Mouse (Mus musculus): ENCODE measurements around the gene Synrg. TPM values are rescaled to one million over a fixed set of nuclear protein-coding genes. Genes with fewer than 3 reads are reported as not detected.

Gene Synrg
- polyA plus RNA-seq, 1 experiment from 2014 or later, result 11.6 TPM

- Histone ChIP-seq H3K4me1 (ENCODE audit: control insufficient read depth, insufficient read depth, low read length) (no peaks in the 10 kb centered on the region), H3K9ac (ENCODE audit: low read depth, low read length) (no peak overlapping the region), H3K9me3 (ENCODE audit: control insufficient read depth, low read length) (no peaks in the 10 kb centered on the region), H3K27ac (ENCODE audit: low read depth, low read length) (peak overlapping the region; percentile 24; the same call in 1 of the 2 replicates), H3K4me2 (replicated peaks; ENCODE audit: low read depth, low read length) (no peak overlapping the region), H3K4me3 (ENCODE audit: low read length) (no peak overlapping the region), H3K36me3 (ENCODE audit: control insufficient read depth, insufficient read depth, low read length) (peaks cover 34% of the 10 kb centered on the region), H3K27me3 (ENCODE audit: control insufficient read depth, insufficient read depth, low read length) (no peaks in the 10 kb centered on the region)
- 47% methylated on average over 13 of the region's 13 CpGs for WGBS
- ATAC-seq (ENCODE audit: low FRiP score, low TSS enrichment), result peak; percentile 71; the same call in 1 of the 2 replicates
These were observed 12.2 kb downstream of the Synrg start for GRCm38 (mm10) chr11:83976236-83976977.

GRCm38 (mm10) chr11:83977810-83978209 lies 13.6 kb downstream of the Synrg start:
- Histone ChIP-seq H3K4me1 (ENCODE audit: control insufficient read depth, insufficient read depth, low read length) (no peaks in the 10 kb centered on the region), H3K4me3 (ENCODE audit: low read length) (no peak overlapping the region), H3K4me2 (replicated peaks; ENCODE audit: low read depth, low read length) (no peak overlapping the region), H3K36me3 (ENCODE audit: control insufficient read depth, insufficient read depth, low read length) (peaks cover 41% of the 10 kb centered on the region), H3K9ac (ENCODE audit: low read depth, low read length) (no peak overlapping the region), H3K9me3 (ENCODE audit: control insufficient read depth, low read length) (no peaks in the 10 kb centered on the region), H3K27me3 (ENCODE audit: control insufficient read depth, insufficient read depth, low read length) (no peaks in the 10 kb centered on the region), H3K27ac (ENCODE audit: low read depth, low read length) (no peak overlapping the region)
- 86% methylated on average over 2 of the region's 2 CpGs for WGBS
- no peak for ATAC-seq (ENCODE audit: low FRiP score, low TSS enrichment)

DNA sequence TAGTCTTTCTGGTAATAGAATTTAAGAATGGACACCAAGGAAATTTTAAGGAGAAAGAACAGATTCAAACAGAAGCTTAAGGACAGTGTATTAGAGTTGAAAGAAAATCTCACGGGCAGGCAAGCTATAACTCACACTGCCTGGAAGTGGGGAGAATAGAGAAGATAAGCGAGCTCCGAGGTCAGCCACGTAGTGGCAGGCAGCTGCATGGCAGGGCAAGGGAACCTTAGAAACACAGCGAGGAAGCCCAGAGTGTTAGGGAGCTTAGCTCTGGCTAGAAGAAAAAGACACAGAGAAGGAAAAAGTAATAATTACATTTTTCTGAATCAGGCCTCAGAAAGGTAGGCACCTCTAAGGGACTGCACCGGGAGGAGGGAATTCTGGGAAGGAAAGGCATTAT lies 15.8 kb downstream of the Synrg start:
- H3K4me3 ChIP-seq (ENCODE audit: low read length), result no peak overlapping the region
- peaks cover 40% of the 10 kb centered on the region for H3K36me3 ChIP-seq (ENCODE audit: control insufficient read depth, insufficient read depth, low read length)
- H3K4me2 ChIP-seq (replicated peaks; ENCODE audit: low read depth, low read length), result no peak overlapping the region
- WGBS, result 83% methylated on average over 6 of the region's 6 CpGs
- H3K9ac ChIP-seq (ENCODE audit: low read depth, low read length), result no peak overlapping the region
- no peaks in the 10 kb centered on the region for H3K4me1 ChIP-seq (ENCODE audit: control insufficient read depth, insufficient read depth, low read length)
- H3K9me3 ChIP-seq (ENCODE audit: control insufficient read depth, low read length), result no peaks in the 10 kb centered on the region
- H3K27ac ChIP-seq (ENCODE audit: low read depth, low read length), result no peak overlapping the region
- H3K27me3 ChIP-seq (ENCODE audit: control insufficient read depth, insufficient read depth, low read length), result no peaks in the 10 kb centered on the region
- ATAC-seq (ENCODE audit: low FRiP score, low TSS enrichment), result no peak

GRCm38 (mm10) chr11:83981338-83981737 lies 17.1 kb downstream of the Synrg start:
- Histone ChIP-seq H3K9ac (ENCODE audit: low read depth, low read length) (no peak overlapping the region), H3K36me3 (ENCODE audit: control insufficient read depth, insufficient read depth, low read length) (peaks cover 48% of the 10 kb centered on the region)
- 86% methylated on average over 10 of the region's 10 CpGs for WGBS

GRCm38 (mm10) chr11:83991701-83992100 lies 27.5 kb downstream of the Synrg start:
- H3K36me3 ChIP-seq (ENCODE audit: control insufficient read depth, insufficient read depth, low read length), result peaks cover 43% of the 10 kb centered on the region
- WGBS, result 69% methylated on average over 4 of the region's 4 CpGs

More at GRCm38 (mm10) chr11:83981338-83981737, 17.1 kb downstream of the Synrg start:
- Histone ChIP-seq H3K4me1 (ENCODE audit: control insufficient read depth, insufficient read depth, low read length) (no peaks in the 10 kb centered on the region), H3K27ac (ENCODE audit: low read depth, low read length) (no peak overlapping the region), H3K4me3 (ENCODE audit: low read length) (no peak overlapping the region), H3K27me3 (ENCODE audit: control insufficient read depth, insufficient read depth, low read length) (no peaks in the 10 kb centered on the region), H3K9me3 (ENCODE audit: control insufficient read depth, low read length) (no peaks in the 10 kb centered on the region), H3K4me2 (replicated peaks; ENCODE audit: low read depth, low read length) (no peak overlapping the region)
- no peak for ATAC-seq (ENCODE audit: low FRiP score, low TSS enrichment)

GRCm38 (mm10) chr11:83993428-83993827 lies 29.2 kb downstream of the Synrg start:
- no peak for ATAC-seq (ENCODE audit: low FRiP score, low TSS enrichment)
- Histone ChIP-seq H3K9me3 (ENCODE audit: control insufficient read depth, low read length) (no peaks in the 10 kb centered on the region), H3K27ac (ENCODE audit: low read depth, low read length) (no peak overlapping the region), H3K4me2 (replicated peaks; ENCODE audit: low read depth, low read length) (no peak overlapping the region), H3K36me3 (ENCODE audit: control insufficient read depth, insufficient read depth, low read length) (peaks cover 44% of the 10 kb centered on the region), H3K9ac (ENCODE audit: low read depth, low read length) (no peak overlapping the region), H3K27me3 (ENCODE audit: control insufficient read depth, insufficient read depth, low read length) (no peaks in the 10 kb centered on the region), H3K4me3 (ENCODE audit: low read length) (no peak overlapping the region), H3K4me1 (ENCODE audit: control insufficient read depth, insufficient read depth, low read length) (no peaks in the 10 kb centered on the region)
- 70% methylated on average over 2 of the region's 2 CpGs for WGBS

More at GRCm38 (mm10) chr11:83991701-83992100, 27.5 kb downstream of the Synrg start:
- no peak overlapping the region for H3K4me3 ChIP-seq (ENCODE audit: low read length)
- no peaks in the 10 kb centered on the region for H3K9me3 ChIP-seq (ENCODE audit: control insufficient read depth, low read length)
- ATAC-seq (ENCODE audit: low FRiP score, low TSS enrichment), result no peak
- H3K27ac ChIP-seq (ENCODE audit: low read depth, low read length), result no peak overlapping the region
- no peak overlapping the region for H3K9ac ChIP-seq (ENCODE audit: low read depth, low read length)
- H3K4me1 ChIP-seq (ENCODE audit: control insufficient read depth, insufficient read depth, low read length), result no peaks in the 10 kb centered on the region
- no peaks in the 10 kb centered on the region for H3K27me3 ChIP-seq (ENCODE audit: control insufficient read depth, insufficient read depth, low read length)
- no peak overlapping the region for H3K4me2 ChIP-seq (replicated peaks; ENCODE audit: low read depth, low read length)

GRCm38 (mm10) chr11:83994481-83994880 lies 30.3 kb downstream of the Synrg start:
- 74% methylated on average over 3 of the region's 3 CpGs for WGBS
- Histone ChIP-seq H3K9ac (ENCODE audit: low read depth, low read length) (no peak overlapping the region), H3K36me3 (ENCODE audit: control insufficient read depth, insufficient read depth, low read length) (peaks cover 42% of the 10 kb centered on the region), H3K4me2 (replicated peaks; ENCODE audit: low read depth, low read length) (no peak overlapping the region), H3K27ac (ENCODE audit: low read depth, low read length) (no peak overlapping the region), H3K9me3 (ENCODE audit: control insufficient read depth, low read length) (no peaks in the 10 kb centered on the region), H3K4me1 (ENCODE audit: control insufficient read depth, insufficient read depth, low read length) (no peaks in the 10 kb centered on the region), H3K27me3 (ENCODE audit: control insufficient read depth, insufficient read depth, low read length) (no peaks in the 10 kb centered on the region), H3K4me3 (ENCODE audit: low read length) (no peak overlapping the region)
- no peak for ATAC-seq (ENCODE audit: low FRiP score, low TSS enrichment)

GRCm38 (mm10) chr11:83995535-83995950 lies 31.3 kb downstream of the Synrg start:
- H3K9ac ChIP-seq (ENCODE audit: low read depth, low read length), result no peak overlapping the region
- H3K36me3 ChIP-seq (ENCODE audit: control insufficient read depth, insufficient read depth, low read length), result peaks cover 39% of the 10 kb centered on the region
- no peak for ATAC-seq (ENCODE audit: low FRiP score, low TSS enrichment)
- no peaks in the 10 kb centered on the region for H3K27me3 ChIP-seq (ENCODE audit: control insufficient read depth, insufficient read depth, low read length)
- H3K4me3 ChIP-seq (ENCODE audit: low read length), result no peak overlapping the region
- no peak overlapping the region for H3K27ac ChIP-seq (ENCODE audit: low read depth, low read length)
- no peaks in the 10 kb centered on the region for H3K4me1 ChIP-seq (ENCODE audit: control insufficient read depth, insufficient read depth, low read length)
- no peak overlapping the region for H3K4me2 ChIP-seq (replicated peaks; ENCODE audit: low read depth, low read length)
- no peaks in the 10 kb centered on the region for H3K9me3 ChIP-seq (ENCODE audit: control insufficient read depth, low read length)
- WGBS, result 88% methylated on average over 2 of the region's 2 CpGs

GRCm38 (mm10) chr11:83997171-83997868 lies 33.1 kb downstream of the Synrg start:
- peaks cover 28% of the 10 kb centered on the region for H3K36me3 ChIP-seq (ENCODE audit: control insufficient read depth, insufficient read depth, low read length)
- H3K27me3 ChIP-seq (ENCODE audit: control insufficient read depth, insufficient read depth, low read length), result no peaks in the 10 kb centered on the region
- H3K4me2 ChIP-seq (replicated peaks; ENCODE audit: low read depth, low read length), result no peak overlapping the region
- 86% methylated on average over 5 of the region's 5 CpGs for WGBS
- H3K9me3 ChIP-seq (ENCODE audit: control insufficient read depth, low read length), result no peaks in the 10 kb centered on the region
- H3K4me1 ChIP-seq (ENCODE audit: control insufficient read depth, insufficient read depth, low read length), result no peaks in the 10 kb centered on the region
- no peak overlapping the region for H3K9ac ChIP-seq (ENCODE audit: low read depth, low read length)
- no peak overlapping the region for H3K27ac ChIP-seq (ENCODE audit: low read depth, low read length)
- no peak for ATAC-seq (ENCODE audit: low FRiP score, low TSS enrichment)
- H3K4me3 ChIP-seq (ENCODE audit: low read length), result no peak overlapping the region

Data from kidney, embryonic 14.5 days (tissue).